Mouse (Mus musculus) ES-CJ7 (cell line): ENCODE results near the gene 1500009C09Rik.
"Not testable (repeated sequence)": the region's sequence is repeated elsewhere in the genome, so short reads cannot be mapped to it uniquely, and the experiment has no call there.

Source experiments
- DNase-seq: peaks from one replicate; pipeline ENCODE4 v3.0.0; 2011; ENCODE audit warnings: low read depth, low spot score

1500009C09Rik gene

DNA sequence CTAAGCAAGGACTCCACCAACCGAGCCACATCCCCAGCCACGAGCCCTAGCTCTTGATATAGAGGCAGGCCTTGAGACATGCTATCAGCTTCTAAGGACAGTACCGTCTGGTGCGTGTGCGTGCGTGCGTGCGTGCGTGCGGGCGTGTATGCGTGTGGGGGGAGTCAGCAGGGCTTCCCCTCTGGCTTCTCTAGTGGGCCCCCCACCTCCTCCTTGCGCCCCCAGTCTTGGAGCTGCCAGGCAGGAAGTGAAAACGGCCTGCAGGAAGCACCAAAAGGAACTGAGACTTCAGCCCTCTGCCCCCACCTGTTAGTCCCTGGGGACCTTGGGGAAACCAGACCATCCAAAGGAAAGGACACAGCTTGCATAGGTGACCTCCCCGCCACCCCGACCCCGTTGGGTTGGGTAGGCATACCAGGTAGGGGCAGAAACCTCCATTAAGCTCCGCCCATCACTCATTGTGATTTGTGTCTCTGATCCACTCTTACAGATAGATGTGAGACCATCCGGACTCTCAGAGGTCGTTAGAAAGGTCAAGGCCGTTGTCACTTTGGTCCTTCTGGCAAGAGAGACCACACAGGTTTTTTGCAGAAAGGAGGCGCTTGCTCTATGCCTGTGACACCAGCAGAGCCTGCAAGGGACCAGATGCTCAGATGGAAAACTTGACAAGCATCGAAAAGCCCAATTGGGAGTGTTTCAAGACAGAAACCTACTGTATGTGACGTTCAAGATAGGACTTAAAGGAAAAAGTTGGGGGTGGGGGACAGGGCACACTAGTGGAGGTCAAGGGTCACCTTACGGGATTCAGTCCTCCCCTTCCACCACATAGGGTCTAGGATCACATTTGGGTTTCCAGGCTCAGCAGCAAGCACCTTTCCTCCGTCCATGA, 33.2 kb upstream of the 1500009C09Rik start:
- DNase-seq, result peak; percentile 87

DNA sequence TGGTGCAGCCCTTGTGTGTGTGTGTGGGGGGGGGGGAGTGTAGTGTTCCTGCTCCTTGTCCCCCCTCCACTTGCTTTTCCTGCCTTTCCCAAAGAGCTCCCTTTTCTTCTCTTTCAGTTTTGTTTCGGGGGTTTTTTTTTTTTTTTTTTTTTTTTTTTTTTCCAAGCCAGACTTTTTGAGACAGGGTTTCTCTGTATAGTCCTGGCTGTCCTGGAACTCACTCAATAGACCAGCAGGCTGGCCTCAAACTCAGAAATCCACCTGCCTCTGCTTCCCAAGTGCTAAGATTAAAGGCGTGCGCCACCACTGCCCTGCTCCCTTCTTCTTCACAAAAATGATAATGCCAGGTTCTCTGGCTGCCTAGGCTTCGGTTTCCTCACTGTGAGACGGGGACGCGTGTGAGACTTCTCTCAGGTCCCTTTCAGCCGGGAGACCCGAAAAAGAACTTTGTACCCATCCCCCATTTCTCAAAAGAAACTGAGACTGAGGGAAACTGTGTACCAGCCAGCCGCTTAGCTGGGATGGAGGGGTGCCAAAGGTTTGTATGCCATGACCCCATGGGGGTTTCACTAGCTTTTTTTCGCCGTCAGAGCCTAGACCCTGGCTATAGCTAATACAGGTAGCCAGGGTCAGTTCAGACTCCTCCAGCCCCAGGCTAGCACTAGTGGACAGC, 32.1 kb upstream of the 1500009C09Rik start:
- DNase-seq, result no peak

DNA sequence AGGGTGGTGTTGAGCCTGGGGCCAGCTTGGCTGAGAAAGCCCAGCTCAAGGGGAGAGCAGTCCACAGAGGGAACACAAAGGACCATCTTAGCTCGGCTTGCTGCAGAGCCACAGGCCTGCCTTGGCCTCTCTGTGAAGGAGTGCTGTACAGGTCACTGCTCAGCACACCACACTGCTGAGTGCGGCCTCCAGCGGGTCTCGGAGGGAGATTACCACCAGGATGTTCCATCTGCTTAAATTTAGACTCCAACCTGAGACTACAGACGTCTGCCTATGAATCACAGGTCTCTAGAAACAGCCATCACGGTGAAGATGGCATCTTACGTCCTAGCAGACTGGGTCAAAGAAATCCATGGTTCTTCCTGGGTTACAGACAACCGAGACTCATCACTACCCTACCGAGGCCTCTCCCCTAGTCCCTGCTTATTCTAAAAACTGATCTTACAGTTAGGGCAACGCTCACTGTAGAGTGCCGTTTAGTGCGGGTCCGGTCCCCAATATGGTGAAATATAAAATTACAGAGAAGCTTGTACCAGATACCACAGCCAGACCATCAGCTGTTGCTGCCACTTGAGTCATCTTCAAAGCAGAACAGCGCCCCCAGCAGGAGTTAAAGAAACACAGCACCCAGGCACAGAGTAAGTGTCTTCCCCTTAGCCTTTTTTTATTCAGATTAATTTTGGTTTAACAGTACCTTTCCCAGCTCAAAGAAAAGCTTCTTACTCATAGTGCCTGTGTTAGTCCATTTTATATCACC, 30.9 kb upstream of the 1500009C09Rik start:
- DNase-seq, result peak; percentile 63

DNA sequence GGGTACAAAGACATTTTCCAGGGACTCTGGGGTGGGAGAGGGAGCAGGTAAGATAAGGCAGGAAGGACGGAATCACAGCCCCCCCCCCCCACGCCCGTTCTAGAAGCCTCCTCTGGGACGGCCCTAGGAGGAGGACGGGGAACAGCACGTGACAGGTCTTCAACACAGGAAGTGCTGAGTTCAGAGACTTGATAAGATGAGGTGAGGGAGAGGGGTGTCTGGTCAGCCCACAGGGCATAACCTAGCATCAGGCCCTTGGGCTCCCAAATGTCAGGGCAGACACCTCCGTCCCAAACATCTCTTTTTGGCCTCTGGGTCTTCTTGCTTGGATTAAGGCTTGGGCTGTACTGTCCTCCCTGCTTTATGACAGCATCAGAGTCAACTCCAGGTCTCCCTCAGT, 28.9 kb upstream of the 1500009C09Rik start:
- DNase-seq, result no peak

DNA sequence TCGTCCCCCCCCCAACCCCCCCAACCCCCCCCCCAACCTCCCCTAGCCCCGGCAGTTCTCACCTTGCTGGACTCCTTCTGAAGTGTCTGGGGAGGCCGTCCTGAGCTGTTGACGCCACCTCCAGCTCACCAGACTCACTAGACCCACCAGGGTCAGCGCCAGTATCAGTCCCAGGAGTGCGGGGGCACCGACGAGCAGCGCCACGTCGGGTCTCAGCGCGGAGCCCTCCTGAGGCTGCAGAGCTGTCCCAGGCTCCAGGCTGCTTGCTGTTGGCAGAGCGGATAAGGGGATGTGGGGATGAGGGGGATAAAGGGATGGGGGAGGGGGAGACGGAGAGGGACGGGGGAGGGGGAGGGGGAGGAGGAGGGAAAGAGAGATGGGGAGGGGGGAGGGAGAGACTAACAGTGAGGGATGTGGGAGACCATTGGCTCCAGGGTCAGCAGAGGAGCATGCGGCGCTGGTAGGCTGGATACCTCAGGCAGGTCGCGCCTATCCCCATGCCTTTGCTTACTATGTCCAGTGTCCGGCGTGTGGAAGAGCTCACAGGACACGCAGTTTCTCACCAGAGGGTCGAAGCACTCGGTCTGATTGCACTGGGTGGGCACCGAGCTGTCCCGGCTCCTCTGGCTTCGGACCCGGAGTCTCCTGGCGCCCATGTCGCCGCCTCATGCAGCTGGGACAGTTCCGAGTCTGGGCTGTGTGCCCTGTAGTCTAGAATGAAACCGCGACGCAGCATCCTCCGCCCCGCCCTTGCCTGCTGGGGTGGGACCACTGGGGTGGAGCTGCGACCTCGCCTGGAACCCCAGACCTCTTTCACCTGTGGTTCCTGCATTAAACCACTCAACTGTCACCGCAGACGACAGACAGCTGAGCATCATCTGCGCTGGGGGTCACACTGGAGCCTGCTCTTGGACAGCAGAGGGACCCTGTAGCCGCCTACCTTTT, 28.3 kb upstream of the 1500009C09Rik start, which contains the start of gene Tnfrsf13c:
TSS of gene Tnfrsf13c (minus strand) at position 713 of the 945 bp plus-strand sequence.
- DNase-seq, result no peak

DNA sequence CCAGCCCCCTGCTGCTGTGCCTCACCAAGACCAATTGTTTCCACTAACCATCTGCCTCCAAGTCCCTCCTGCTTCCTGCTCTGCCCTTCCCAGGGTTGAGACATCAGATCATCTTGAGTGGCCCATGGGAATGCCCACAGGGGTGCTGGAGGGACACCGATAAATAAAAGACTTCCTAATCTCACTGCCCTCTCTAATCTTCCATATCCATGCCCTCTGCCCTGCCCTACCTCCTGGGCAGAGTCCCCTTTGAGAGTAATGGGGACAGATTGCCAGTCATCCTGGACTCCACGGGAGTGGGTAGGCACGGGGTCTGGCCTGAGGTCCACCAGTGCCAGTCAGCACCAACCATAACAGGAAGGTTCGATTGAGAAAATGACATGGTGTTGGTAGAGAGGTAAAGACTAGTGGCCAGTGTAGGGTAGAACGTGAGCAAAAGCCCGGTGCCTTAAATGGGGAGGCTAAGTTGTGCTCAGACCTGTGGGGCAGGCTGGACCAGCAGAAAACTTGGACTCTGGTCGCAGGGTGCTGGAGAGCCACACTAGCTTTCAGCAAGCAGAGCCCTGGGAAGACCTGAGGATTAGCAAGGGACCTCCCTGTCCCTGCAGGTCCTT, 27.5 kb upstream of the 1500009C09Rik start:
- DNase-seq, result no peak

DNA sequence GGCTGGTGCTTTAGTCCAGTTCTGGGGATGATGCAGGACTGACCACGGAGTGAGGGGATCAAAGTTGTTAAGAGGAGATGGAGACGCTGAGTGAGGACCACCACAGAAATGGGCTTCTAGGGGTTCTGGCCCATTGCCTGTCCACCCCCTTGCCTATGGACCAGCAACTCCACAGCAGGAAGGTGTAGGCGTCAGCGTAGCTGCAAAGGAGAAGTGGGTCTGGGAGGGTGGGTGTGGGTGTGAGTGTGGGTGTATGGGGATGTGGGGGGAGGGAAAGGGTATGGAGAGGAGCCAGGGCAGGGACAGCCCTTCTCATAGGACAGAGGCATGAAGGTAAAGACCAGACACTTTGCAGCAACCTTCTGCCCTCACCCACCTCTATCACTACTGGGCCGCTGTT, 26.4 kb upstream of the 1500009C09Rik start:
- no peak for DNase-seq

DNA sequence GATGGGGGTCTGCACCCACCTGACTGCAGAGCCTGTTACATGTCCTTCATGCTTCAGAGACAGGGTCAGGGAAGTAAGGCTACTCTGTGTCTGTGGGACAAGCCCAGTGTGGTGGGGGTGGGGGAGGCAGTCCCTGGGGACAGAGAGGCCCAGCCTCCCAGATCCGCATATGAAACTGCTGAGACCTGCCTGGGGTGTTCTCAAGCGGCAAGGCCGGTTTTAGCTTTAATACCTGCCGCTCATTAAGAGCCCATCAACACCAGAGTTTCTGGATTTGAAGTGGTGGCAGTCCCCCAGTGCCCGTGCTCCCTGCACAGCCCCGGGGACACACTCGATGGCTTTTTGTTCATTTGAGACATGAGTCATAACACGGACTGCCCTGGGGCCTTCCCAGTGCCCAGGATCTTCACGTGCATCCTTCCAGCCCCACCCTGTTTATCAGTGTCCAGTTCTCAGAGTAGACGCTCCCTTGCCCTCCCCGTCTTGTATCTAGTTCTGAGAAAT, 22.6 kb upstream of the 1500009C09Rik start:
- DNase-seq, result no peak

DNA sequence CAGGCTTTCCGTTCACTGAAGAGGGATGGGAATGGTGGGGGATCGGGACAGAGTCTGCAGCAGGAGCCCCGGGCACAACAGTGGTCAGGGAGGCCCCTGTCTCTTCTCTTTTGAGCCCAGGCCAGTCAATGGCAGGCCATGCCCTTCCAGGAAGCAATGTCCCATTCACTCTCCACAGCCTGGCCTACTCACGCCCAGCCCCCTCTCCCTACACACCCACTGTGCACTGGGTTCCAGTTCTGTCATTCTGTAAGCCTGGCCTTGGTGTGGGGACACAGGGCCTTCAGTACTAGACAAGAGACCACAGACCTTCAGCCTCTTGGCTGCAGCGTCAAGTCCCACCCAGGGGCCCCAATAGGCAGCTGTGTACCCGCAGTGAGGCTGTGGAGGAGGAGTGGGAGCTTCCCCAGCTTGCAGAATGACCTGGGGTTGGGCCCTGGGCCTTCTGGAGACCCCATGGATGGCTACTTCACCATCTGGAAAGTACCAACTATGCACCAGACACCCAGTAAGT, 22.0 kb upstream of the 1500009C09Rik start:
- no peak for DNase-seq

DNA sequence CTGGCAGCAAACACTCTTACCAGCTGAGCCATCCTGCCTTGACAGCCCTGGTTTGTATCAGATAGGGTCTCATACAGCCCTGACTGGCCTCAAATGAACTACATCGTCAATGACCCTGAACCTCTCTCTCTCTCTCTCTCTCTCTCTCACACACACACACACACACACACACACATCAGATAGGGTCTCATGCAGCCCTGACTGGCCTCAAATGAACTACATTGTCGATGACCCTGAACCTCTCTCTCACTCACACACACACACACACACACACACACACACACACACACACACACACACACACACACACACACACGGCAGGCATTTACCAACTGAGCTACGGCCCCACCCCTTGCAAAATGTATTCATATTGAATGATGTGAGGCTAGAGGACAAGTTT, 21.1 kb upstream of the 1500009C09Rik start:
- DNase-seq, result no peak

DNA sequence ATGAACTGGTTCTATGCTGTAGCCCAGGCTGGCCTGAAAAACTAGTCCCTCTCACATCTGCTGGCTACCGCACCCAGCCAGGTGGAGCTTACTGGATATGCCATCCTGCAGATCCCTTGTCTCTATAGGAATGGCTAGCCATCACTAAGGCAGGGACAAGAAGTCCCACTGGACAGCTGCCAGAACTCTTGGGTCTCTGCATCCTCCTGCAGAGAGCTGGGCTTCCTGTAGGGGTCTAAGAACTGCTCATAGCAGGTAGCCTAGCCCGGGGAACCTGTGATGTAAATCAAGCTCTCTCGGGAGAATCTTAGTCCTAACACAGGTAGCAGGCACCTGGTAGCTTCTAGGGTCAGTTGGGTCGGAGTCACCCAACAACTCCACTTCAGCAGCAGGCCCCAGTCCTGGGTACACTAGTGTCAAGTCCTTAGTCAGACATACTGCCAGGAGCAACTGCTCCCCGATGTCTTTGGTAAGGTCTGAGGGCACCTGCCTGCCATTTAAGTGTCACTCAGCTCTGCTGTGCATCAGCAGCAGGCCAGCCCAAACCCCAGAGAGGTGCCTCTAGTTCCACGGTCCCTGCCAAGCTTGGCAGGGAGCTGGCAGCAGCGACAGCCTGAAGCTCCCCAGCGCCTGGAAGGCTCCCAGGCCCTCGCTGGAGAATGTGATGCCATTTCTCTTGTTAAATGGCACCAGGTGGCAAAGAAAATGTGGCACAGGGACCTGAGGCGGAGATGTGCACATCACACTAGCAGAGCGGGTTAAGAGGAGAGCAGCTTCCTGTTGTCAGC, 20.4 kb upstream of the 1500009C09Rik start:
- no peak for DNase-seq

DNA sequence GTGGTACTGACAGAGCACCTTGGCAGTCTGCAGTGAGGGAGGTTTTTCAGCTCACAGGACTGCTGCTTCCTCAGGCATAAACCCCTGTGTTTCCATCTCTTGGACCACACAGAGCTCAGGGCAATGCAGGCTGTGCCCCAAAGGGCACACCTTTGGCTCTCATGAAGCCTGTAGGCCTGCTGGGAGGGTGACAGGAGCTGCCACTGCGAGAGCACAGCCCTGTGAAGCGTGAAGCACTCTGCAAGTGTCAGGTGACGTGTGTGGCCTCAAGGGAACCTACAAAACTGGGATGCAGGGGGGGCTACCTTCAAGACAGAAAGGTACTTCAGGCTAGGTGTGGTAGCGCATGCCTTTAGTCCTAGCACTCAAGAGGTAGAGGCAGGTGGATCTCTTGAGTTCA, 19.5 kb upstream of the 1500009C09Rik start:
- DNase-seq, result no peak

DNA sequence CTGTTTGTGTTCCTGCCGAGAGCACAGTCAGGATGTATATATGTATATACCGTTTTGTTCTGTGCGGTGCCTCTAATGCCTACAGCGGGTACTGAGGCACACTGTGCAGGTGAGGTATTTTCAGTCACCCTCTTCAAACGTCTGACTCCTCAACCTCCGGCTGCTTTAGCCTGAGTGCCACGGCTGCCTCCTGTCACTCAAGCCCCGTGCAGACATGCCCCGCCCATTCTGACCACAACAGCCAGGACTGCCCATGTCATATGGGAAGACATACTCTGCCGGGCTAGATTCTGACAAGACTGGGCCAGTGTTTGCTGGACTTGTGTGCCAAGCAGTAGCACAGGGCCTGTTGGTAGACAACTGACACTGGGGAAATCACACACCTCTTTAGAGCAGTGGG, 16.5 kb upstream of the 1500009C09Rik start:
- DNase-seq, result no peak

DNA sequence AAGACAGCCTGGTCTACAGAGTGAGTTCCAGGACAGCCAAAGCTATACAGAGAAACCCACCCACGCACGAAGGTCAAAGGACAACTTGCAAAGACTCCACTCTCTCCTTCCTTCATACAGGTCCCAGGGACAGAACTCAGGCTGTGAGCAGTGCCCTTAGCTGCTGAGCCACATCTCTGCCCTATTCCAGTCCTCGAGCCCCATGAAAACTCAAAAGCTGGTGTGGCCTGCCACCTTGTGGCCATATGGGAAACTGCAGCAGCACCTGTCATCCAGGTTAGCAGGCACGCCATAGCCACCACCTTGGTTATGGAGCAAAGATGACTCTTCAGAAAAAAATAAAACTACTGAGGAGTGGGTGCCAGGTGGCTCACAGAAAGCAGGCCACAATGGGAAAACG, 15.6 kb upstream of the 1500009C09Rik start:
- DNase-seq, result peak; percentile 78

DNA sequence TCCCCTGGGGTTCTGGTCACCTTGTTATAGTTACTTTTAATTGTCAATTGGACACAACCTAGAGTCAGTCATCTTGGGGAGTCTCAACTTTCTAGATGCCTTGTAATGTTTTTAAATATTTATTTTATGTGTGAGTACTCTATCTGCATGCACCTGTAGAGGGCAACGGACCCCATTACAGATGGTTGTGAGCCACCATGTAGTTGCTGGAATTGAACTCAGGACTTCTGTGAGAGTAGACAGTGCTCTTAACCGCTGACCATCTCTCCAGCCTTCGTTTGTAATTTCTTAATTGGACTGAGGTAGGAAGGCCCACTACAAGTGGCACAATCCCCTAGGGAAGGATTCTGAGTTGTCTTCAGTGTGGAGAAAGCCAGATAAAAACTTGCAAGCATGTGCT, 8.9 kb upstream of the 1500009C09Rik start:
- DNase-seq, result no peak

DNA sequence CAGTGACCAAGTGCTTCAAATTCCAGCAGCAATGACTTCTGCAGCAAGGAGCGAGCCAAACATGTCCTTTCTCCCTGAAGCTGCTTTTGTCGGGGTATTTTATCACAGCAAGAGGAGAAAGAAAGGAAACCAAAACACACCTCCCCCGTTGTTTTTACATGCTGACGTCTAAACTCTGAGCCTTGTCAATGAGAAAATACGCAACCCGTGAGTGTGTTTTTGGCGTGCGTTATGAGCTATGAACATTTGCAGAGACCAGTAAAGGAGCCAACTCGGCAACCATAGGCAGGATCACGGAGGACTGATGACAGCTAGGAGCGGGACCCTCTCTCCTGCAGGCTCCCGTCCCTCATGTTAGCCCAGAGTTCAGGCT, 8.5 kb upstream of the 1500009C09Rik start:
- DNase-seq, result no peak

DNA sequence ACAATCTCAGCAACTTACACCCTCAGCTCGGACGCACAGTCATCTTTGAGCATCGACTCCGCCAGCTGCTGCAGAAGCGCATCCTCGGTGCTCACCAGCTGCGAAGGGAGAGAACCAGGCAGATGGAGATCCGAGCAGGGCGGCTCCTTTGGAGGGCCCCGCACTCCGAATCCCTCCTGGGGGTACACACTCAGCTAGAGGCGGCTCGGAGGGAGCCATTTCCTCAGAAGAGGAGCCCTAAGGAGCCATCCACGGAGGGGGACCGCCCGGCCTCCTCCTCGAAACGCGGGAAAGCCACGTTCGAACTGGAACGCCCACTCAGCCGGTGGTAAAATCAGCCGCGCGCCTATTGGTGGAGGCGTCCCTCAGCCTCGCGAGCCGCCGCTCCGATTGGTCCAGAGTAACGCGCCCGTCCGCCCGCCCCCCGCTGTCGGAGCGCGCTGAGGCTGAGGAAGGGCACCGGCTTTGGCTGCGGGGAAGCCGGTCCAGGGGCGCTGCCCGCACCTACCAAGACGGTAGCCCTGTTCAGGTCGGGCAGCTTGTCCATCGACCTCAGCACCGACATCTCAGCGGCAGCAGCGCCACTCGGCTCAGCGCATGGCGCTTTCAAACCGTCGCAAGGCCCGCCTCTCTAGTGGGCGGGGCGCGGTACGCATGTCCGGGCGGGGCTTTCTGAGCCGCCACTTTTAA, 7.9 kb upstream of the 1500009C09Rik start, which contains the start of gene Cenpm:
TSS of gene Cenpm (minus strand) at position 634 of the 690 bp plus-strand sequence.
- DNase-seq, result peak; percentile 88

DNA sequence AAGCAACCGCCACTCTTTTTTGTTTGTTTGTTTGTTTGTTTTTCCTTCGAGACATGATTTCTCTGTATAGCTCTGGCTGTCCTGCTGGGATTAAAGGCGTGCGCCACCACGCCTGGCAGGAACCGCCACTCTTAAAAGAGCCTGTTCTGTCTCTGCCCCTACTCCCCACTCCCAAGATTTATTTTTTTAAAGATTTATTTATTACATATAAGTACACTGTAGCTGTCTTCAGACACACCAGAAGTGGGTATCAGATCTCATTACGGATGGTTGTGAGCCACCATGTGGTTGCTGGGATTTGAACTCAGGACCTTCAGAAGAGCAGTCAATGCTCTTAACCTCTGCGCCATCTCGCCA, 7.4 kb upstream of the 1500009C09Rik start:
- not testable (repeated sequence) for DNase-seq
